Mouse (Mus musculus) gastrocnemius, adult 2 months (tissue): ENCODE results near the gene Fam84a. TPM values are rescaled to one million over a fixed set of nuclear protein-coding genes. Genes with fewer than 3 reads are reported as not detected.

Experiments used
- DNase-seq: peaks from one replicate; pipeline ENCODE4 v3.0.0; 2022
- H3K27ac ChIP-seq: fragments of 200-600 bp; 2 replicates; pipeline ENCODE4 v1.8.1; 2022; ENCODE audit warnings: mild to moderate bottlenecking
- H3K4me3 ChIP-seq: fragments of 200-600 bp; 2 replicates; pipeline ENCODE4 v1.8.1; 2022; ENCODE audit warnings: mild to moderate bottlenecking, moderate library complexity
- CTCF ChIP-seq: fragments of 200-600 bp; IDR thresholded peaks from 2 replicates; pipeline ENCODE4 v1.8.1; 2022; ENCODE audit warnings: antibody characterized with exemption, mild to moderate bottlenecking, moderate library complexity
- intact Hi-C: fragments of 180-260 bp; cut with DNase I; formaldehyde crosslinking; loops from one replicate; pipeline ENCODE4 v1.15.1; 2025
- long read RNA-seq, 2 experiments: library from polyadenylated mRNA; stranded (forward); transcript quantifications; one replicate each; pipeline ENCODE4 v2.0.0; 2021
- total RNA-seq, 2 experiments: library from RNA; stranded (reverse); gene quantifications; 2 replicates each; pipeline ENCODE4 v1.2.3; 2021

Fam84a gene
- under 1 TPM in 1 of 2 experiments, not detected in 1; 0.05 TPM for total RNA-seq
- long read RNA-seq, experiment 1, result 0 reads
- long read RNA-seq, experiment 2, result 0 reads

DNA sequence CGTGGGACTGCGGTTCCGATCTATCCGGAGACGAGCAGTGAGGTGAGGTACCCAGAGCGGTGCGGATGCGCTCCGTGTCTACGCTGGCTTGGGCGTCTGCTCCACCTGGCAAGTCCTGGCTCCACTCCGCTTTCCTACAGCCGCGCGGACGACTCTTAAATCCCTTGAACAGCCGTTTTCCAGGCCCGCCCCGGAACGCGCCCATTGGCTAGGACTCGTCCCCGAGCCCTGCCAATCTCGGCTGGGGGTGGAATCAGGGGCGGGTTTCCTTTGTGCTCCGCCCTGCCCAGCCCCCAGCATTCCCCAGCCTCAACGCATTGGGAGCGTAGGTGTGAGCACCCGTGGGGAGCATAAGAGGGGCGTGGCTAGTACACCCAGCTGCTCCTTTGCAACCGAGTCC is at the start of gene Fam84a:
Fam84a (minus strand) TSS at position 134 of the 400 bp plus-strand sequence.
- DNase-seq, result peak; percentile 75
- Histone ChIP-seq H3K4me3 (peak within 1 kb of the TSS; percentile 67), H3K27ac (no peak within 1 kb of the TSS)
- no peak for TF ChIP-seq CTCF
- intact Hi-C loops, result no loop called here

DNA sequence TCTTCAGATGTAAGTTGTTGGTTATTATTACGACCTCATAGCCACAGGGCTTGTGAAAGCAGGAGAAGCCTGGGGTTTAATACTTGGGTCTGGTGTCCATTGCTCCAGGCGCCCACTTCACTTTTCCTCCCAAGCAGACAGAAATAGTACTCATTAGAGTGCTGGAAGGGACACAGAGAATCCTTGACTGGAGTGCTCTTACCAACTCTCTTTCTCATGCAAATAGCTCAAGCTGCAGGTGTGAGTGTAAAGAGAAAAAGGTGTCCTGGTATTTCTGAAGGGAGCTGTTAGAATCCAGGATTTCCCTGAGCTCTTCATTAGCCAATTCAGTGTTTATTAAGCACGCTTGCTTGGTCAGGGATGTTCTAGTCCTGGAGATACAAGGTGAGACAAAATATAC is 43.6 kb upstream of the Fam84a start:
- H3K4me3 ChIP-seq, result no peak overlapping the region
- H3K27ac ChIP-seq, result no peak overlapping the region
- intact Hi-C loops, result no loop called here
- TF ChIP-seq CTCF, result no peak
- no peak for DNase-seq

DNA sequence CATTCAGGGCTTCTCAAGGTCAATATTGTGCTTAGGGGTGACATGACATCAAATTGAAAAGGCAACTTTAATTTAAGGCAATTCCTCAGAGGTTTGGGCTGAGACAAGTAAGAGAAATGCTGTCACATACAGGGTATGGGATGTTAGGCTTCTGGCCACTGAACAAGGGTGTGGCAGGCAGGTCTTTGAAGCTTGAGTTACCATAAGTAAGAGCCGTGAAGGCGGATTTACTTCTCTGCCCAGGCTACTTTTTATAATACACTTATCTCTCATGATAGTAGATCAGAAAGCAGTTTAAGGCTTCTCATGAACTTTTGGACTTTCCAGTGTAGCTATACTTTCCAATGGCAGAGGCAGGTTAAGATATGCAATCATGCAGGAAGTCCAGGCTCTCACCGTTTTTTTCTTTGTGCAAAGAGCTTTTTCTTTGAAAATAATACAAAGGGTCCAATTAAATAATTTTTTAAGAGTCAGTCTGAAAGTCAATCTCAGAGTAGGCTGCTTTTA is 34.9 kb upstream of the Fam84a start:
- intact Hi-C loops, result no loop called here
- Histone ChIP-seq H3K27ac (no peak overlapping the region), H3K4me3 (no peak overlapping the region)
- no peak for DNase-seq
- no peak for TF ChIP-seq CTCF

DNA sequence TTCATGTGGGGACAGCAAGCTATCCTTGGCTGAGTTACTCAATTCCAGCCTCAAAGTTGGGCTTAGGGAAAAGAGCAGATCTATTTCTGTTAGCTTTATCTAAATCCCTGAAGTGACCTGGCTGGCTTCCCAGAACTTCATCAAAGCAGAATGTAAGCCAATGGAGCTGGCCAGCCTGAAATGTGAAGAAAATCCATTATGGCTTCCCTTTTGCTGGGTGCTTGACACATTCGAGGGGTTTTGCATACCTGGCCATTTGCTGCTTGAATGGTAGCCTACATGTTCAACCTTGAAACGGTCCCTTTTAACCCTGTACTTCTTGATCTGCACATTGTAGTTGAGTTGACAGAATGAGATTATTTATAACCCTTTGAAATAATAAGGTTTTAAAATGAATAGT is 13.9 kb upstream of the Fam84a start:
- no peak overlapping the region for H3K4me3 ChIP-seq
- no peak for TF ChIP-seq CTCF
- intact Hi-C loops, result no loop called here
- no peak for DNase-seq
- H3K27ac ChIP-seq, result no peak overlapping the region

DNA sequence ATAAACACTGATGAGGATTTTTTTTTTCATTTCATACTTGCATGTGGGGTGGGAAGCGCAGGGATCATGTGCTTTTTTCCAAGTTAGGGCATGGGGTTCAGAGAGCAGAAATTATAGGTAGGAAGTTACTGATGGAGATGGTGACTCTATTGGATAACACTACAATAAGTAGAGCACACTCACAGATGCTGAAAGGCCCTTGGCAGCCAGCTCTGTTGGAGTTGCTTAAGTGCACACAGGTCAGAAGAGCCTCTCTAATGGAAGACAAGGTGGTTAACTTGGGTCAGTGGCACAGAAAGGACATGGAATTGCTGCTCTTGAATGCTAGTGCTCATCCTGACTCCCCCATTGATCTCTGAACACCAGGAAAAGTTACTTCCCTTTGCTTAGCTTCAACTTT is 13.1 kb upstream of the Fam84a start:
- DNase-seq, result no peak
- no peak overlapping the region for H3K4me3 ChIP-seq

DNA sequence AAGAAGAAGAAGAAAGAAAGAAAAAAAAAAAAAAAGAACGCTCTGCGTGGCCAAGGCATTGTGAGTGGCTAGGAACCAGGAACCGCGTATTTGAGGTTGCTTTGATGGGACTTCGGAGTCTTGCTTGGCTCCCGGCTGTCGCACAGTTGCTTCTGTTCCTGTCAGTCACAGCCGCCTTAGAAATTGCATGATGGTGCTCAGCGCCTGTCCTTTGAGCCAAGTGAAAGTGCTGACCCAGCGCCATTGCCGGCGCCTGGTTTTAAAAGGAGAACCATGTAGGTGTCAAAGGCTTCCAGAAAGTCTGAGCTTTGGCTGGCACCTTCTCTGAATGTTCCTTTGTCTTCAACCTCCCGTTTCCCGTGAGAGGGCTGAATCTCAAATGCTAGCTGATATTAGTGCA is 572 bp upstream of the Fam84a start:
- H3K27ac ChIP-seq, result no peak overlapping the region
- DNase-seq, result peak; percentile 47
- intact Hi-C loops, result no loop called here
- H3K4me3 ChIP-seq, result peak overlapping the region; percentile 67
- TF ChIP-seq CTCF, result no peak

More for the DNA sequence above, 13.1 kb upstream of the Fam84a start:
- no peak overlapping the region for H3K27ac ChIP-seq
- no peak for TF ChIP-seq CTCF
- intact Hi-C loops, result no loop called here

DNA sequence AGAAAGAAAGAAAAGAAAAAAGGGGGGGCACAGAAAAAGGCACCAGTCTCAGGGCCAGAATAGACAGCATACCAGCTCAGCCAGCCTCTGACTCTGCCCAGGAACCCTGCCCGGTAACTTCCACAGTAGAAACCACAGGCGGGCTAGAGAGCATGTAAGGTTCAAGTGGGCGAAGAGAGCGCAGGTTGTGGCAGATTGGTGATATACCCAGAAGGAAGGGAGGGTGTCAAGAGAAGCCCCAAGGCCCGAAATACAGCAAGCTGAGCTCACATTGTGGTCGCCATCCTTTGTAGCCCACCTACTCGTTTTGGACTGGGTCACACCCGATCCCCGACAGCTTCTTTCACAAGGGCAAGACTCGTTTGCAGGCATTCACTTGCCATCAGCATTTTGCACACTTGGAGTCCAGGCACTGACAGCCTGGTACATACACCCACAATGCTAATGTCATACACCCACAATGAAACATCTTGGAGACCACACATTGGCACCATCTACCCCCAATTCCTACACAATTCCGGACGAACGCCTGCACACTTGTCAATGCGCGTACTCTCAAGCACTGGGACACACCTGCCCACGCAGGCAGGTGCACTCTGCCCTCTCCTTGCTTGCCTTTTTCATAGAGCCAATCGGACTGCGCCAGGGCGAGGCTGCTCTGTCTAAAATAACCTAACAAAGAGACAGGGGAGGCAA is 770 bp downstream of the Fam84a start:
- no peak for DNase-seq
- Histone ChIP-seq H3K4me3 (peak overlapping the region; percentile 61), H3K27ac (no peak overlapping the region)
- intact Hi-C loops, result no loop called here
- TF ChIP-seq CTCF, result no peak

DNA sequence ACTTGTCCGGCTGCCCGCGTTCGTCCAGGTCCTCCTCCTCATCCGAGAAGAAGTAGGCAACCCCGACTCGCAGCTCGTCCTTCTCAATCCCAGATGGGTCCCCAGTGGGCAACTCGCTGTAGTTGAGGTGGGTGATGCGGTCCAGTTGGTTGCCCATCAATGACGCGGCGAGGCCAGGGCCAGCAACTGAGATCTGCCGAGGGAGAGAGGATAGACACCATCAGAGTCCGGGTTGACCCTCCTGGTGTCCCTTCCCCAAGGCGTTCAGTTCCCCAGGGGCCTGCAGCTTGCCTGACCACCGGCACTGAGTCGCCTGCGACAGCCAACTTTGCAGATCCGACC is 1.3 kb downstream of the Fam84a start:
- no peak for TF ChIP-seq CTCF
- Histone ChIP-seq H3K4me3 (peak overlapping the region; percentile 61), H3K27ac (no peak overlapping the region)
- no peak for DNase-seq
- intact Hi-C loops, result no loop called here

DNA sequence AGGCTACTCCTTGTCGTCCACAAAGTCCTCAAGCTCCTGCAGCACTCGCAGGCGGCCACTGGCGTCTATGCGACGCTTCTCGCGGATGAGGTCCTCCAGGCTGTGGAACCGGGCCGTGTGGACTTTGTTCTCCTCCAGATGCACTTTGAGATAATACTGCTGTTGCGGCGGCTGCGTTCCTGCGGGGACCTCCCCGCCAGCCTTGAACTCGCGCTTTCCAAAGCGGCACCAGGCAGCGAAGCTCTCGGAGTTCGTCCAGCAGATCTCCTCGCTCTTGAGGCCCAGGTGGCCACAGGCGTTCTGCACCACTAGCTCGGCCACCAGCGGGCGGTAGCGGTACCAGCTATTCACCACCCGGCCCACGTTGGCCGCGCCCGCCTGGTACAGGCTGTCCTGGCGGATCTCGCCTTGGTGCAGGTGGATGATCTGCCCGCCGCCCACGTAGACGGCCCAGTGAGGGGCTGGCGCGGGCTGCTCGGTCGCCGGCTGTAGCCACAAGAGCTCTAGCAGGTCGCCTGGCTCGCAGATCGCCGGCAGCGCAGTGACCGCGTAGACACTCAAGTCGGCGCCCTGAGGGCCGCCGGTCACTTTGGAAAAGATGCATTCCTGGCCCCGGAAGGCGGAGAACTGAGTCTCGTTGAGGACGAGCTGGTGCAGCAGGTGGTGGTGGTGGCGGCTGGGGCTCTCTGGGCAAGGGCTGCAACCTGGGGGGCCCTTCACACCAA is 1.8 kb downstream of the Fam84a start:
- peak; percentile 39 for TF ChIP-seq CTCF
- no peak overlapping the region for H3K27ac ChIP-seq
- peak overlapping the region; percentile 61 for H3K4me3 ChIP-seq
- intact Hi-C loops, result no loop called here
- DNase-seq, result peak; percentile 36

- intact Hi-C loops, result no loop called here
- no peak for TF ChIP-seq CTCF
- DNase-seq, result no peak
- H3K27ac ChIP-seq, result no peak overlapping the region
- peak overlapping the region; percentile 61 for H3K4me3 ChIP-seq
Measured at GRCm38 (mm10) chr12:14149022-14149842, 2.6 kb downstream of the Fam84a start.

DNA sequence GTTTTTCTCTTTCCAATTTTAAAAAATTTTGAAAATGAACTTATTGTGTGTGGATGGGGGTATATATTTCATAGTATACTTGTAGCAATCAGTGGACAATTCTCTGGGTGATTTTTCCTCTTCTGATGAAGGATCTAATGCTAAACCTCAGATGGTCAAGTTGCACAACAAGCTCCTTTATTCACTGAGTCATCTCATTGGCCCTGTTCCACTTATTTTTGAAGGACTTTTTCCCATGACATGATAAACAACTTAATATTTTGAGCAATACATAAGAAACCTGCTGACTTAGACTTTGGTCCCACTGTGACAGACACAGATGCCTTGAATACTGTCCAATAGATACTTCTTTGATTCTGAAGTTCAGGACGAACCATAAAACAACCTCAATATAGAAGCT is 14.8 kb downstream of the Fam84a start:
- no peak for TF ChIP-seq CTCF
- H3K4me3 ChIP-seq, result no peak overlapping the region
- H3K27ac ChIP-seq, result no peak overlapping the region
- intact Hi-C loops, result no loop called here
- DNase-seq, result no peak

GRCm38 (mm10) chr12:14114730-14115129 is 37.1 kb downstream of the Fam84a start:
- no peak for TF ChIP-seq CTCF
- no peak overlapping the region for H3K27ac ChIP-seq
- DNase-seq, result no peak
- intact Hi-C loops, result no loop called here
- no peak overlapping the region for H3K4me3 ChIP-seq

- no peak for DNase-seq
- no peak overlapping the region for H3K27ac ChIP-seq
- TF ChIP-seq CTCF, result no peak
- no peak overlapping the region for H3K4me3 ChIP-seq
- intact Hi-C loops, result no loop called here
Measured at GRCm38 (mm10) chr12:14096944-14097343, 54.9 kb downstream of the Fam84a start.
